Mouse (Mus musculus) cortical plate, adult 2 months (tissue): ENCODE measurements around the gene 9130023H24Rik.

Experiments used
- CTCF ChIP-seq: fragments of 200-500 bp; IDR thresholded peaks from 2 replicates; pipeline ENCODE4 v1.5.1; 2011; ENCODE audit warnings: mild to moderate bottlenecking, control low read depth, low read length; ENCODE audit not compliant: insufficient read depth; ENCODE audit errors: extremely low read depth
- POLR2A ChIP-seq: fragments of 200-500 bp; IDR thresholded peaks from 2 replicates; pipeline ENCODE4 v1.6.1; 2011; ENCODE audit warnings: mild to moderate bottlenecking, low read length, control low read depth; ENCODE audit not compliant: insufficient read depth; ENCODE audit errors: extremely low read depth

- TF ChIP-seq CTCF (no peak), POLR2A (no peak)
Measured at GRCm38 (mm10) chr7:128256783-128257334, 19.0 kb upstream of the 9130023H24Rik start.
